Mouse (Mus musculus): Measurements from ENCODE around the gene Slc30a3. TPM values are rescaled to one million over a fixed set of nuclear protein-coding genes. Genes with fewer than 3 reads are reported as not detected.

Slc30a3 gene
- polyA plus RNA-seq, 1 experiment = 9.2 TPM

DNA sequence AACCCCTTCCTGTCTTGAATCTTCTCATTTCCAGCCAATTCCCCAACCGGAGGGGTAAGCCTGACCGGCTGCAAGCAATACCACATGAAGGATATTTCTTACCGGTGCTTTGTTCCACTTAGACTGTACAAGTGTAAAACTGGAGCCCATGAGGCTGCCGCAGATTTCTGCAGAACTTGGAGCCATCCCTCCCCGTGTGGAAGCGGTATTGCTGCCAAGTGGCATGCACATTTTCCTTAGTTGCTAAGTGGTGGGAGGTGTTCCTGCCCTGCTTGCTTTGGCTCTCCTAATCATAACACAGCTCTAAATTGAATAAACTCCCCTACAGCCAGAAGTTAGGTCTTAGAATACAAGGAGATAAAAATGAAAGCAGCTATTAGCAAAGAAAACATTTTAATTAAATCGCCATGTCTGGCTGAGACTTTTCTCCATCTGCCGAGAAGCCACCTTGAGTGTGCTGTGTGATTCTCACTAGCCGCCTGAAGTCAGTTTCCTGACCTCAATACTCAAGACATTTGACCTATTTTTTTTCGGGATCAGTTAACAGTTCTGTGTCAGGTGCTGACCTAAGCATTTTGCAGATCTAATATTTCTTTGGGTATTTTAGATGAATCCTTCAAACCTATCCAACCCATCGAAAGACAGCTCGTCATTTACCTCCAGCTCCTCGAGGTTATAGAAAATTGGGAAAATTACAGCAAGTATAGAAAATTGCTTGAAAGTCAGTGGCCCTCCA is 27.8 kb downstream of the Slc30a3 start:
- H3K9ac ChIP-seq (ENCODE audit: low read depth, poor library complexity, severe bottlenecking) = no peak overlapping the region
- no peak overlapping the region for H3K4me3 ChIP-seq (ENCODE audit: low read depth, low read length)
- no peaks in the 10 kb centered on the region for H3K4me1 ChIP-seq (ENCODE audit: control insufficient read depth, insufficient read depth, low read length)
- H3K27ac ChIP-seq (ENCODE audit: insufficient read depth, low read length) = no peak overlapping the region
- no peaks in the 10 kb centered on the region for H3K9me3 ChIP-seq (replicated peaks; ENCODE audit: control insufficient read depth, insufficient read depth, low read length, poor library complexity, severe bottlenecking)
- no peaks in the 10 kb centered on the region for H3K27me3 ChIP-seq (ENCODE audit: control insufficient read depth, insufficient read depth, low read length, poor library complexity, severe bottlenecking)
- peaks cover 21% of the 10 kb centered on the region for H3K36me3 ChIP-seq (ENCODE audit: control insufficient read depth, insufficient read depth, low read length, poor library complexity, severe bottlenecking)
- no peak for TF ChIP-seq POLR2A (IDR thresholded peaks at IDR 0.05; ENCODE audit: insufficient read depth, low read length)
- TF ChIP-seq EP300 (IDR thresholded peaks at IDR 0.05; ENCODE audit: insufficient read depth, low read depth, low read length) = no peak
- TF ChIP-seq CTCF (IDR thresholded peaks at IDR 0.05; ENCODE audit: low read depth, low read length) = no peak

- no peak for TF ChIP-seq CTCF (IDR thresholded peaks at IDR 0.05; ENCODE audit: low read depth, low read length)
- no peak for TF ChIP-seq POLR2A (IDR thresholded peaks at IDR 0.05; ENCODE audit: insufficient read depth, low read length)
- TF ChIP-seq EP300 (IDR thresholded peaks at IDR 0.05; ENCODE audit: insufficient read depth, low read depth, low read length) = no peak
- H3K9ac ChIP-seq (ENCODE audit: low read depth, poor library complexity, severe bottlenecking) = no peak overlapping the region
- no peak overlapping the region for H3K27ac ChIP-seq (ENCODE audit: insufficient read depth, low read length)
These were observed 31.7 kb downstream of the Slc30a3 start for GRCm38 (mm10) chr5:31076346-31076745.

GRCm38 (mm10) chr5:31073176-31073575 is 34.9 kb downstream of the Slc30a3 start:
- no peak overlapping the region for H3K9ac ChIP-seq (ENCODE audit: low read depth, poor library complexity, severe bottlenecking)
- H3K36me3 ChIP-seq (ENCODE audit: control insufficient read depth, insufficient read depth, low read length, poor library complexity, severe bottlenecking) = peaks cover 81% of the 10 kb centered on the region
- H3K4me3 ChIP-seq (ENCODE audit: low read depth, low read length) = no peak overlapping the region
- no peak overlapping the region for H3K27ac ChIP-seq (ENCODE audit: insufficient read depth, low read length)
- H3K4me1 ChIP-seq (ENCODE audit: control insufficient read depth, insufficient read depth, low read length) = no peaks in the 10 kb centered on the region
- no peaks in the 10 kb centered on the region for H3K9me3 ChIP-seq (replicated peaks; ENCODE audit: control insufficient read depth, insufficient read depth, low read length, poor library complexity, severe bottlenecking)
- TF ChIP-seq EP300 (IDR thresholded peaks at IDR 0.05; ENCODE audit: insufficient read depth, low read depth, low read length) = no peak
- H3K27me3 ChIP-seq (ENCODE audit: control insufficient read depth, insufficient read depth, low read length, poor library complexity, severe bottlenecking) = no peaks in the 10 kb centered on the region

More at GRCm38 (mm10) chr5:31076346-31076745, 31.7 kb downstream of the Slc30a3 start:
- Histone ChIP-seq H3K36me3 (ENCODE audit: control insufficient read depth, insufficient read depth, low read length, poor library complexity, severe bottlenecking) (peaks cover 57% of the 10 kb centered on the region), H3K27me3 (ENCODE audit: control insufficient read depth, insufficient read depth, low read length, poor library complexity, severe bottlenecking) (no peaks in the 10 kb centered on the region), H3K4me1 (ENCODE audit: control insufficient read depth, insufficient read depth, low read length) (no peaks in the 10 kb centered on the region), H3K9me3 (replicated peaks; ENCODE audit: control insufficient read depth, insufficient read depth, low read length, poor library complexity, severe bottlenecking) (no peaks in the 10 kb centered on the region), H3K4me3 (ENCODE audit: low read depth, low read length) (no peak overlapping the region)

DNA sequence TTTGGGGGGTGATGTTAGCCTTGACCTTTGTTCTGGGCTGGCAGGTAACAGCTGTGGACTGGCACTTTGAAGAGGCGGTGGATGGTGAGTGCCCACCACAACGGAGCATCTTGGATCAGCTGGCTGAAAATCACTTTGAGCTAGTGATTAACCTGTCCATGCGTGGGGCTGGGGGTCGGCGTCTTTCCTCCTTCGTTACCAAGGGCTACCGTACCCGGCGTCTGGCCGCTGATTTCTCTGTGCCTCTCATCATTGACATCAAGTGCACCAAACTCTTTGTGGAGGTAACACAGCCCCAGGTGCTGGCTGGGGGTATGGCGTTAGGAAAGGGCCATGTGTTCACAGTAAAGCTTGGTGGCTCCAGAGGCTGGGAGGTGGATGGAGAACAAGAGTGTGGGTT is 36.2 kb downstream of the Slc30a3 start:
- H3K9me3 ChIP-seq (replicated peaks; ENCODE audit: control insufficient read depth, insufficient read depth, low read length, poor library complexity, severe bottlenecking) = no peaks in the 10 kb centered on the region
- TF ChIP-seq POLR2A (IDR thresholded peaks at IDR 0.05; ENCODE audit: insufficient read depth, low read length) (no peak), EP300 (IDR thresholded peaks at IDR 0.05; ENCODE audit: insufficient read depth, low read depth, low read length) (no peak), CTCF (IDR thresholded peaks at IDR 0.05; ENCODE audit: low read depth, low read length) (no peak)
- H3K36me3 ChIP-seq (ENCODE audit: control insufficient read depth, insufficient read depth, low read length, poor library complexity, severe bottlenecking) = peaks cover 84% of the 10 kb centered on the region

GRCm38 (mm10) chr5:31071059-31071458 is 37.0 kb downstream of the Slc30a3 start:
- Histone ChIP-seq H3K4me3 (ENCODE audit: low read depth, low read length) (no peak overlapping the region), H3K4me1 (ENCODE audit: control insufficient read depth, insufficient read depth, low read length) (no peaks in the 10 kb centered on the region), H3K36me3 (ENCODE audit: control insufficient read depth, insufficient read depth, low read length, poor library complexity, severe bottlenecking) (peaks cover 91% of the 10 kb centered on the region), H3K9ac (ENCODE audit: low read depth, poor library complexity, severe bottlenecking) (no peak overlapping the region), H3K9me3 (replicated peaks; ENCODE audit: control insufficient read depth, insufficient read depth, low read length, poor library complexity, severe bottlenecking) (no peaks in the 10 kb centered on the region), H3K27ac (ENCODE audit: insufficient read depth, low read length) (no peak overlapping the region), H3K27me3 (ENCODE audit: control insufficient read depth, insufficient read depth, low read length, poor library complexity, severe bottlenecking) (no peaks in the 10 kb centered on the region)
- no peak for TF ChIP-seq EP300 (IDR thresholded peaks at IDR 0.05; ENCODE audit: insufficient read depth, low read depth, low read length)
- no peak for TF ChIP-seq CTCF (IDR thresholded peaks at IDR 0.05; ENCODE audit: low read depth, low read length)
- no peak for TF ChIP-seq POLR2A (IDR thresholded peaks at IDR 0.05; ENCODE audit: insufficient read depth, low read length)

More for the DNA sequence above, 36.2 kb downstream of the Slc30a3 start:
- Histone ChIP-seq H3K4me3 (ENCODE audit: low read depth, low read length) (no peak overlapping the region), H3K9ac (ENCODE audit: low read depth, poor library complexity, severe bottlenecking) (no peak overlapping the region), H3K27ac (ENCODE audit: insufficient read depth, low read length) (no peak overlapping the region), H3K4me1 (ENCODE audit: control insufficient read depth, insufficient read depth, low read length) (no peaks in the 10 kb centered on the region), H3K27me3 (ENCODE audit: control insufficient read depth, insufficient read depth, low read length, poor library complexity, severe bottlenecking) (no peaks in the 10 kb centered on the region)

DNA sequence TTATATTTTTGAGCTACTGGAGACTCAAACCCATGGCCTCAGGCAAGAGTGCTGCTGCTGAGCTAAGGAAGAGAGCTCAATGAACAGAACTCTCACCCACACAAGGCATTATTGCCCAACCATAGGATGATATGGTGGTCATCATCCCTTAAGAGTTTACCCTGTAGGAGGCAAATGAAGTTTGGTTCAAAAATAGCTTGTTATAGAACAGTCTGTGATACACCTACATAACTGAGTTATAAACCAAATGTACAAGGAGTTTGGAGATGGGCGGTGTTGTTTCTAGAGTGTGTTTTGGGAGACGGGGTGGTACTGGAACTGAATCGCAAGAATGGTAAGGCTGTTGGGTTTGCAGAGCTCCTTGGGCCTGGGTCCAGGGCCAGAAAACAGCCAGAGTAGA is 38.2 kb downstream of the Slc30a3 start:
- TF ChIP-seq CTCF (IDR thresholded peaks at IDR 0.05; ENCODE audit: low read depth, low read length) = no peak
- TF ChIP-seq EP300 (IDR thresholded peaks at IDR 0.05; ENCODE audit: insufficient read depth, low read depth, low read length) = no peak
- no peak for TF ChIP-seq POLR2A (IDR thresholded peaks at IDR 0.05; ENCODE audit: insufficient read depth, low read length)

More for the DNA sequence above, 38.2 kb downstream of the Slc30a3 start:
- no peak overlapping the region for H3K9ac ChIP-seq (ENCODE audit: low read depth, poor library complexity, severe bottlenecking)
- no peaks in the 10 kb centered on the region for H3K9me3 ChIP-seq (replicated peaks; ENCODE audit: control insufficient read depth, insufficient read depth, low read length, poor library complexity, severe bottlenecking)
- H3K4me1 ChIP-seq (ENCODE audit: control insufficient read depth, insufficient read depth, low read length) = no peaks in the 10 kb centered on the region
- no peak overlapping the region for H3K4me3 ChIP-seq (ENCODE audit: low read depth, low read length)
- H3K27ac ChIP-seq (ENCODE audit: insufficient read depth, low read length) = no peak overlapping the region
- peaks cover 86% of the 10 kb centered on the region for H3K36me3 ChIP-seq (ENCODE audit: control insufficient read depth, insufficient read depth, low read length, poor library complexity, severe bottlenecking)
- no peaks in the 10 kb centered on the region for H3K27me3 ChIP-seq (ENCODE audit: control insufficient read depth, insufficient read depth, low read length, poor library complexity, severe bottlenecking)

Data from ES-Bruce4 (cell line).